Mouse (Mus musculus) lung, postnatal 0 days (tissue): ENCODE measurements around the gene Ctse. TPM values are rescaled to one million over a fixed set of nuclear protein-coding genes. Genes with fewer than 3 reads are reported as not detected.
A peak's percentile ranks its signal among the peaks of the same experiment; 100 is the strongest.

ENCODE experiments used
- ATAC-seq: fragments of 200-750 bp; cut with Nextera tagmentation; 2 replicates; pipeline ENCODE4 v1.8.0; 2017; ENCODE audit warnings: moderate library complexity
- DNase-seq: peaks from one replicate; pipeline ENCODE4 v3.0.0-alpha.2; 2016; ENCODE audit warnings: low spot score
- H3K27ac ChIP-seq: fragments of 300-500 bp; sonication (generic); 2 replicates; pipeline ENCODE4 v1.5.1; 2014; ENCODE audit warnings: antibody characterized with exemption, mild to moderate bottlenecking, low read length, mixed read lengths
- H3K27me3 ChIP-seq: fragments of 300-500 bp; sonication (generic); replicated peaks from 2 replicates; pipeline ENCODE4 v1.6.1; 2014; ENCODE audit warnings: low read length, mixed read lengths; ENCODE audit not compliant: insufficient read depth
- H3K36me3 ChIP-seq: fragments of 300-500 bp; sonication (generic); 2 replicates; pipeline ENCODE4 v1.6.1; 2014; ENCODE audit warnings: low read length, mixed read lengths; ENCODE audit not compliant: insufficient read depth
- H3K4me1 ChIP-seq: fragments of 300-500 bp; sonication (generic); 2 replicates; pipeline ENCODE4 v1.6.1; 2014; ENCODE audit warnings: antibody characterized with exemption, low read depth, low read length, mixed read lengths; ENCODE audit not compliant: insufficient read depth
- H3K4me2 ChIP-seq: fragments of 300-500 bp; sonication (generic); replicated peaks from 2 replicates; pipeline ENCODE4 v1.6.1; 2014; ENCODE audit warnings: low read depth, mild to moderate bottlenecking, low read length, moderate library complexity, mixed read lengths
- H3K4me3 ChIP-seq: fragments of 300-500 bp; sonication (generic); 2 replicates; pipeline ENCODE4 v1.5.1; 2014; ENCODE audit warnings: low read depth, low read length
- H3K9ac ChIP-seq: fragments of 300-500 bp; sonication (generic); replicated peaks from 2 replicates; pipeline ENCODE4 v1.6.1; 2014; ENCODE audit warnings: low read depth, mild to moderate bottlenecking
- H3K9me3 ChIP-seq: fragments of 300-500 bp; sonication (generic); 2 replicates; pipeline ENCODE4 v1.6.1; 2016; ENCODE audit warnings: low read length, mixed read lengths
- CTCF ChIP-seq: IDR thresholded peaks from 2 replicates; pipeline ENCODE4 v1.5.1; 2016; ENCODE audit warnings: antibody characterized with exemption, mild to moderate bottlenecking
- EP300 ChIP-seq: IDR thresholded peaks from 2 replicates; pipeline ENCODE4 v1.6.1; 2016; ENCODE audit warnings: antibody characterized with exemption, mild to moderate bottlenecking, control low read depth
- WGBS: fragments of 180-500 bp; shearing (Covaris S2); extraction: QIAGEN DNeasy Blood & Tissue Kit; methylation state at CpG from one replicate; pipeline ENCODE4 v1.1.7; 2014; 5-methylcytosine and 5-hydroxymethylcytosine counted together
- polyA plus RNA-seq: library from polyadenylated mRNA; unstranded; fragments of >200 nt; fragmentation: Nextera tagmentation; extraction: Ambion mirVana; gene quantifications from 2 replicates; pipeline ENCODE4 v1.2.1, GENCODE M21; 2015

Gene Ctse
- polyA plus RNA-seq, 1 experiment from 2014 or later, result 1.1 TPM

- ATAC-seq (no peak), DNase-seq (no peak)
- H3K27me3 ChIP-seq, result no peaks in the 10 kb centered on the region
- no peaks in the 10 kb centered on the region for H3K36me3 ChIP-seq
- no peak overlapping the region for H3K9ac ChIP-seq
- no peak overlapping the region for H3K27ac ChIP-seq
- no peak overlapping the region for H3K4me3 ChIP-seq
- WGBS, result 66% methylated on average over 20 of the region's 20 CpGs
- no peaks in the 10 kb centered on the region for H3K4me1 ChIP-seq
- TF ChIP-seq CTCF, result peak; percentile 27; the same call in 1 of the 2 replicates
- no peak for TF ChIP-seq EP300
- no peak overlapping the region for H3K4me2 ChIP-seq
- no peaks in the 10 kb centered on the region for H3K9me3 ChIP-seq
Measured at GRCm38 (mm10) chr1:131714388-131715337, 76.6 kb downstream of the Ctse start.

GRCm38 (mm10) chr1:131718952-131719694 lies 81.0 kb downstream of the Ctse start:
- H3K9ac ChIP-seq, result no peak overlapping the region
- H3K4me2 ChIP-seq, result no peak overlapping the region
- H3K9me3 ChIP-seq, result no peaks in the 10 kb centered on the region
- DNase-seq, result no peak
- ATAC-seq, result no peak
- no peaks in the 10 kb centered on the region for H3K36me3 ChIP-seq
- H3K27ac ChIP-seq, result no peak overlapping the region
- no peaks in the 10 kb centered on the region for H3K4me1 ChIP-seq
- TF ChIP-seq EP300 (no peak), CTCF (no peak)
- no peak overlapping the region for H3K4me3 ChIP-seq
- H3K27me3 ChIP-seq, result no peaks in the 10 kb centered on the region
- WGBS, result 78% methylated on average over 16 of the region's 16 CpGs

GRCm38 (mm10) chr1:131721989-131722388 lies 83.9 kb downstream of the Ctse start:
- H3K27me3 ChIP-seq, result no peaks in the 10 kb centered on the region
- H3K4me2 ChIP-seq, result no peak overlapping the region
- no peak overlapping the region for H3K4me3 ChIP-seq
- no peak for TF ChIP-seq EP300
- no peak for TF ChIP-seq CTCF
- ATAC-seq (no peak), DNase-seq (no peak)
- no peak overlapping the region for H3K27ac ChIP-seq
- WGBS, result 48% methylated on average over 3 of the region's 3 CpGs
- no peaks in the 10 kb centered on the region for H3K9me3 ChIP-seq
- H3K9ac ChIP-seq, result no peak overlapping the region
- H3K36me3 ChIP-seq, result no peaks in the 10 kb centered on the region
- H3K4me1 ChIP-seq, result no peaks in the 10 kb centered on the region

GRCm38 (mm10) chr1:131723549-131723948 lies 85.4 kb downstream of the Ctse start:
- Histone ChIP-seq H3K4me1 (no peaks in the 10 kb centered on the region), H3K36me3 (no peaks in the 10 kb centered on the region), H3K27ac (no peak overlapping the region), H3K9ac (no peak overlapping the region), H3K4me3 (no peak overlapping the region), H3K4me2 (no peak overlapping the region), H3K27me3 (no peaks in the 10 kb centered on the region), H3K9me3 (no peaks in the 10 kb centered on the region)
- WGBS, result 74% methylated on average over 4 of the region's 4 CpGs
- no peak for TF ChIP-seq EP300
- TF ChIP-seq CTCF, result no peak
- ATAC-seq, result no peak
- DNase-seq, result no peak

Other genes starting within 250 kb of the Ctse start
- gene Srgap2, start 111.0 kb upstream of the Ctse start, polyA plus RNA-seq, result 9.5 and 10.1 TPM in 2 replicates
- 1.1 and 1.3 TPM in 2 replicates for gene Fam72a, start 110.4 kb upstream of the Ctse start, polyA plus RNA-seq
- not detected in 2 replicates for gene Avpr1b, start 39.1 kb upstream of the Ctse start, polyA plus RNA-seq
- gene Rab7b, start 50.4 kb downstream of the Ctse start, polyA plus RNA-seq, result 3.8 and 4.0 TPM in 2 replicates
- gene Slc26a9, start 105.7 kb downstream of the Ctse start, polyA plus RNA-seq, result 10.9 and 12.3 TPM in 2 replicates
- 1.6 TPM in 2 replicates for gene Pm20d1, start 159.1 kb downstream of the Ctse start, polyA plus RNA-seq
- gene Slc41a1, start 189.2 kb downstream of the Ctse start, polyA plus RNA-seq, result 12.1 and 13.1 TPM in 2 replicates
- 23.1 and 26.3 TPM in 2 replicates for gene Rab29, start 228.9 kb downstream of the Ctse start, polyA plus RNA-seq